Mouse (Mus musculus) layer of hippocampus, adult 8-10 months (tissue): ENCODE data around the gene Paf1. TPM values are rescaled to one million over a fixed set of nuclear protein-coding genes. Genes with fewer than 3 reads are reported as not detected.
"Not testable (repeated sequence)": the region's sequence is repeated elsewhere in the genome, so short reads cannot be mapped to it uniquely, and the experiment has no call there.

ENCODE experiments used
- DNase-seq, 2 experiments: peaks; one replicate each; pipeline ENCODE4 v3.0.0; 2022; ENCODE audit warnings: low spot score in 2 of 2
- total RNA-seq, 4 experiments: library from RNA; stranded (reverse); gene quantifications; 2 replicates each; pipeline ENCODE4 v1.2.4; 2022

Paf1 gene
- total RNA-seq, 4 experiments from 2014 or later, result 72.9 to 77.5 (median 75.4) TPM

DNA sequence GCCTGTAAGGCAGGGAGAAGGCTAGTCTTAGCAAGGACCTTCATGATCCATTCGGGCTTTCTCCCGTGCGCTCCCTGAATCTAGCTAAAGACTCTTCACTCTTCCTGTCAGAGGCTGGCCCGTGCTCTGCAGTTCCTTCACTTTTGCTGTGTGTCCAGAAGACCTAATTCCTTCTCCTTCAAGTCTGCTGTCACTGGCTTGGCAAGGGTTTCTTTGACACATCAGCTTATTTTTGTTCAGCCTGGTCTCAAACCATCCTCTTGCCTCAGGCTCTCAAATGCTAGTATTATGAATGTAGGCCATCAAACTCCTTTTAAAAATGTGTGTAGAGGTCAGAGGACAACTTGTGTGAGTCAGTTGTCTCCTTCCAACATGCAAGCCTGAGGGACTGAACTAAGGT is 9.1 kb upstream of the Paf1 start:
- DNase-seq, result no peak

- DNase-seq, result no peak
These were observed 8.6 kb upstream of the Paf1 start for GRCm38 (mm10) chr7:28384162-28384561.

- DNase-seq, result no peak
These were observed 7.6 kb upstream of the Paf1 start for GRCm38 (mm10) chr7:28385196-28385595.

DNA sequence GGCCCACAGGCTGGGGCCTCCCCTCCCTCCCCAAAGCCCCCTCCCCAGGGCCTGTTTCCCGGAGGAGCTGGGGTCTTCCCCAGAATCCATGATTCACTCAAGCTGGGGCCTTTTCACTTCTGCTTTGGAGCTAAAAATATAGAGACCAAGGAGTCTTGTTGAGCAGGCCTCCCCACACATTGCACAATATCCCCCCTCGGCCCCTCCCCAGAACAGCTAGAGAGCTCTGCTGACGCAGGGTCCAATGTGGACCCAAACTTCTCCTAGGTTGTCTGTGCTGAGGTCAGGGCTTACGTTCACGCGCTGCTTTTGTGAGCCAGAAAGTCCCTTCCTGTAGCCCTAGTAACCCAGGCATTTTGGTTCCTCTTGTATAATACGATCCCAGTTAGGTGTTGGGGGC is 6.7 kb upstream of the Paf1 start:
- no peak for DNase-seq

DNA sequence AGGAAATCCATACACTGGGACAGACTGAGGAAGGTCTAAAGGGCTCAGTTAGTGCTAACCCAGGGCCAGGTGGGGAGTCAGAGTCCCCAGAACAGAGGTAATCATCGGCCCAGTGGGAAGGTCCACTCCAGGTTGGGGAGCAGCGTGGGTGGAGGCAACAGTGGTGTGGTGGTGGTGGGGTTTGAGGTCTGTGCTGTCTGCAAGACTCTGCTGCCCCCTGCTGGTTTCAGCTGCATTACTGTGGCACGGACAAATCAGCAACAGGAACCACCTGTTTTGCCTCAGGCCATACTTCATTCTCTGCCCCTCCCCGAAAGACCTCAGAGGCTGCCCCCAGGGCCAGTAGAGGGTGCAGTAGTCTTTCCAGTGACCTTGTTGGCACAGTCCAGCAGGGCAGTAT is 6.3 kb upstream of the Paf1 start:
- peak in 1 of 2 experiments; percentile 82 for DNase-seq

DNA sequence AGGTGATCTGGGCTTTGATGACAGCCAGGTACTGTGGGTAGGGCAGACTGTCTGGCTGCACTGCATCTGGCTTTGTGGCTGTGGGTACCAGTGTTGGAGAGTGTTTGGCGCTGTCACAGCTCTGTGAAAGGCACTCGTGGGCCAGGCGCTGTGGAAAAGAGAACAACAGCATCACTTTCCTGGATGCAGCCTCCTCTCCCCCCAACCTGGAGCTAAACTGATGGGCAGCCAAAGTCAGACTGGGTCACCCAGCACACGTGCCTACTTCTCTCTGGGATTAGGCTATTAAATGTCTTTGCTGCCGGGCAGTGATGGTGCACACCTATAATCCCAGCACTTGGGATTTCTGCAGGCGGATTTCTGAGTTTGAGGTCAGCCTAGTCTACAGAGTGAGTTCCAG is 5.9 kb upstream of the Paf1 start:
- DNase-seq, result not testable (repeated sequence)

GRCm38 (mm10) chr7:28387384-28387783 is 5.4 kb upstream of the Paf1 start:
- DNase-seq, result not testable (repeated sequence)

DNA sequence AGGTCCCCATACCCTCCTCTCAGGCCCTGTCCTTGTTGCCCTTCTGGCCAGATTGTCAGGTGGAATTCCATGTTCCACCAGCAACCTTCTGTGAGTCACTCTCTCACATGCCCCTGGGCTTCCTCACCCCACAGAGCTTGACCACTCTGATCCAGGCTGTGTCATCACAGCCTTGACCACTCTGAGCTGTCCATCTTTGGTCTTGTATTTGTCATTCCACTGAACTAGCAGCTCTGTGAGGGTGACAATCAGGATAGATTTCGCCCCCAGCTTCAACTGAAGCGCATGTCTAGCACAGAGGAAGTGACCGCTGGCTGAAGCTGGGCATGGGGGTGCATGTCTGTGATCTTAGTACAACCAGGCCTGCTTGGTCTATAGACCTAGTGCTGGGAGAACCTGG is 2.4 kb upstream of the Paf1 start:
- no peak for DNase-seq

DNA sequence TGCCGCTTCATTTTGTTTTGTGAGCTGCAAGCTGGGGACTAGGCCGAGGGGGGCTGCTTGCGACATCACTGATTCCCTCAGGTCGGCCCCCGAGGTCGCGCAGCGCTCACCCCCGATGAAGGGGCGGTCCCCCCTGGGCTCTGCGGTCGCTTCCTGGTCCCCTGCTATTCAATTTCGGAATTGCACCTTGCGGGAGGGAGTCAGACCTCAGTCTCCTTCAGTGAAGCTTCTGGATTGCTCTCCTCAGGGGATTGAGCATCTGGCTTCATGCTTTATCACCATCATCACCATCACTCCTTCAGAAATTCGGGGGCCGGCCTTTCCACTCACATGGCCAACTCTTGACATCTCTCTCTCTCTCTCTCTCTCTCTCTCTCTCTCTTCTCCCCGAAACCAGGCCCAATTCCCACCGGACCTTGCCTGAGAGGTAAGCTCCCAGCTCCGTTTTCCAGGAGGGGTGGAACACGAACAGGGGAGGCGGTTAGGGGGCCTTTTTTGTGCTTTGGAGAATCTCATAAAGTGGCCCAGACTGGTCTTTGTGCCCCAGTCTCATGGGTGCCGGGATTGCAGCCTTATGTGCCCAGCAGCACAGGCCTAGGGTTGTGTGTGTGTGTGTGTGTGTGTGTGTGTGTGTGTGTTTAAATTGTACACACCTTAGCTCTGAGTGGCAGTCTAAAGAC is 661 bp downstream of the Paf1 start:
- DNase-seq, result no peak

DNA sequence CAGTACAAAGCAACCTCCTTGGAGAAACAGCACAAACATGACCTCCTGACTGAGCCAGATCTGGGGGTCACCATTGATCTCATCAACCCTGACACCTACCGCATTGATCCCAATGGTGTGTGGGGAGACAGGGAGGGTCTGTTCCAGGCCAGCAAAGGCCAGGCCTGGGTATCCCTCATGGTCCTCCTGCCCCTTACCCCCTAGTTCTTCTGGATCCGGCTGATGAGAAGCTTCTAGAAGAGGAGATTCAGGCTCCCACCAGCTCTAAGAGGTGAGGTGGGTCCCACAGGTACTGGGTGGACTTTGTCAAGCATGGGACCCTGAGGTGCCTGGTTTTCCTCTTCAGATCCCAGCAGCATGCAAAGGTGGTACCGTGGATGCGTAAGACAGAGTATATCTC is 2.7 kb downstream of the Paf1 start:
- DNase-seq, result no peak

DNA sequence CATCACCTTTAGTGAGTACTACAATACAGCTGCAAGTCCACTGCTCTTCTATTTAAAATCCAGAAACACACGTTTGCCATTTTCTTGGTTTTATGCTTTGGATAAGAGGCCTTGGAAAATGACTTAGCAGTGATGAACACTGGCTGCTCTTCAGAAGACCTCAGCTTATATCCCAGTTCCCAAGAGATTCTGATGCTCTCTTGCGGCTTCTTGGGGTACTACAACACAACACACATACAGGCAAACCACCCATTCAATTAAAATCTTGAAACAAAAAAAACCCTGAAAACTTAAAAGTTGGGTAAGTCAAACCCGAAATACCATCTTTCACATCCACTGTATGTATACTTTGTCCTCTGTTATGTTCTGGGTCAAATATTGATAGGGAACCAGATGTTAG is 5.2 kb downstream of the Paf1 start:
- no peak for DNase-seq

- no peak for DNase-seq
These were observed 6.1 kb downstream of the Paf1 start for GRCm38 (mm10) chr7:28398696-28399340.

DNA sequence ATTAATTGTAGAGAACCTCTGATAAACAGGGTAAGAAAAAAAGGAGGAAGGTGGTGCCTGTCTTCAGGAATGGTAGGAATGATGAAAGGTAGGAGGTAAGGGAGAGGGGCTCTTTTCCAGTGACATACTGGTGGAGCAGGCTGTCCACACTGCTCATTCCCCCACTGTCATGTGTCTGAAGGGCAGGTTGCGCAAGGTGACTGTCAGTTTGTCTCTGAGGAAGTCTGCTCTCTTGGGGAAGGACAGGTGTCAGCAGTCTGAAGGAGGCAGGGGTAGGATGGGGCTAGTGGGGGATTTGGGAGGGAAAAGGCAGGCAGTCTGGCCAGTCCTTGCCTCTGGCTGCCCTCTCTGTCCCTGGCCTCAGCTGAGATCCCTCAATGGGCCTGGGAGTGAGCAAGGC is 8.3 kb downstream of the Paf1 start:
- DNase-seq, result no peak

- DNase-seq, result no peak
These were observed 9.2 kb downstream of the Paf1 start for GRCm38 (mm10) chr7:28401942-28402341.

- DNase-seq, result no peak
These were observed 18.2 kb downstream of the Paf1 start for GRCm38 (mm10) chr7:28410841-28411475.

- no peak for DNase-seq
These were observed 20.1 kb downstream of the Paf1 start for GRCm38 (mm10) chr7:28412826-28413225.

- no peak for DNase-seq
These were observed 24.6 kb downstream of the Paf1 start for GRCm38 (mm10) chr7:28417368-28417767.

GRCm38 (mm10) chr7:28418096-28418670 is 25.4 kb downstream of the Paf1 start:
- DNase-seq, result no peak

GRCm38 (mm10) chr7:28419416-28419815 is 26.7 kb downstream of the Paf1 start:
- DNase-seq, result no peak

DNA sequence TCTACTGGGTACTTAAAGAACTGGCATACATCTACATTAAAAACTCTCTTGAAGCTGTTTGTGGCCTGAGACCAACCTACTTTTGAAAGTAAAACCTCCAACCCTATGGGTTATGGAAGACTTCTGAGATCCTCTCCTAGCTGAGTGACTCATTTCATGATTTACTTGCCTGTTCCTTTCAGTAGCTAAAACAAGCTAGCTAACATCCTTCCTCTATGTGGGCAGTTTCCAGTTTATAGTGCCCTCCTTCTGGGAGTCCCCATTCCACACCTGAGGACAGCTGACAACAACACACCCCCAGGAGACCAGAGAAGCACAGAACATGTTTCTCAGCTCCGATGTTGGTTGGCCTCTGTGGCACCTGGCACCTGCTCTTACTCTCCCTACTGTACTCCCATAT is 30.3 kb downstream of the Paf1 start:
- DNase-seq, result no peak

DNA sequence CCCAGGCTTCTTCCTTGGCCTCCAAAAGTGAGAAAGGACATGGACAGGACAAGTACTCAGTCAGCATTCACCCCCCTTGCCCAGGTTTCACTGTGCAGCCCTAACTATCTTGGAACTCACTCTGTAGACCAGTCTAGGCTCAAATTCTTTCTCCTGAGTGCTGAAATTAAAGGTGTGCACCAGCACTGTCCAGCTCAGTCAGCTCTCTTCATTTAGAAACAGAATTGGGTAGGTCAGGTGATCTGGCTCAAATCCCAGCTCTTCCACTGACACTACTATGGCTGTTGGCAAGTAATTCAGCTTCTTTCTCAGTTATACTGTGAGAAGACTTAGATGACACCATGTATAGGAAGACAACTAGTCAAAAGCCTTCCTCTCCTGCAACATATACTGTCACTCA is 35.0 kb downstream of the Paf1 start:
- no peak for DNase-seq

GRCm38 (mm10) chr7:28430512-28430911 is 37.8 kb downstream of the Paf1 start:
- DNase-seq, result no peak

DNA sequence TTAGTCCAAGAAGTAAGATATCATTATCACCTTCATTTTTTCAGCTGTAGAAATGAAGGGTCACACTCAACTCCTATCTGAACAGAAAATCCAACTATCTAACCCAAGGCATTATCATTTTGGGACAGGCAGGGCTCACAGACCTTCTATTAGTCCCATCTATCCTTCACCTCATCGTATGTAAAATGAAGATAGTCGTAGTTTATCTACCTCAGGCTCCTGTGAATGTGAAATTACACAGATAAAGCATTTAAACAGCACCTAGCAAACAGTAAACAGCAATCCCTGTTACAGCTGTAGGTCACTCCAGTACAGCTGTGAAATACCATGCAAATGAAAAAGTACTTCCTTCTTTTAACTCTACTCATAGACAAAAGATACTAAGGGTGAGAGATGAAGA is 39.5 kb downstream of the Paf1 start:
- no peak for DNase-seq
